Mouse (Mus musculus): ENCODE measurements around the gene Gm3618. TPM values are rescaled to one million over a fixed set of nuclear protein-coding genes. Genes with fewer than 3 reads are reported as not detected.
"Not testable (repeated sequence)": the region's sequence is repeated elsewhere in the genome, so short reads cannot be mapped to it uniquely, and the experiment has no call there.

Gm3618 gene
- polyA plus RNA-seq (2015; fragmentation: Nextera tagmentation; extraction: Ambion mirVana), result not detected in 2 replicates

GRCm38 (mm10) chr14:6343578-6343977 is at the start of gene Gm3618:
Gm3618 (minus strand) TSS chr14:6343678.
- not testable (repeated sequence) for H3K4me2 ChIP-seq (ENCODE audit: low read depth, low read length); H3K9ac ChIP-seq (ENCODE audit: low read length); H3K27ac ChIP-seq (ENCODE audit: low read length); H3K36me3 ChIP-seq (ENCODE audit: control insufficient read depth, insufficient read depth); H3K4me3 ChIP-seq (ENCODE audit: low read length); H3K9me3 ChIP-seq (replicated peaks; ENCODE audit: control insufficient read depth, low read length); H3K4me1 ChIP-seq (ENCODE audit: control insufficient read depth, insufficient read depth, low read length); ATAC-seq (replicated peaks; ENCODE audit: extremely low read depth, insufficient read depth, low FRiP score); H3K27me3 ChIP-seq (ENCODE audit: control insufficient read depth, insufficient read depth, low read length)
- WGBS, result no CpG with 5 or more reads among the region's 10 CpGs

- not testable (repeated sequence) for H3K4me2 ChIP-seq (ENCODE audit: low read depth, low read length); H3K36me3 ChIP-seq (ENCODE audit: control insufficient read depth, insufficient read depth); H3K27ac ChIP-seq (ENCODE audit: low read length); H3K4me1 ChIP-seq (ENCODE audit: control insufficient read depth, insufficient read depth, low read length); ATAC-seq (replicated peaks; ENCODE audit: extremely low read depth, insufficient read depth, low FRiP score); H3K9ac ChIP-seq (ENCODE audit: low read length); H3K27me3 ChIP-seq (ENCODE audit: control insufficient read depth, insufficient read depth, low read length); H3K4me3 ChIP-seq (ENCODE audit: low read length); H3K9me3 ChIP-seq (replicated peaks; ENCODE audit: control insufficient read depth, low read length)
- WGBS, result 69% methylated on average over 2 of the region's 4 CpGs
These were observed 46.7 kb upstream of the Gm3618 start, which contains the start of gene Gm16440 for GRCm38 (mm10) chr14:6390219-6390618. Gm16440 (minus strand) TSS chr14:6390319.

GRCm38 (mm10) chr14:6304743-6305142 is 38.7 kb downstream of the Gm3618 start, which contains the start of gene Gm21103:
Gm21103 (minus strand) TSS chr14:6304843.
- not testable (repeated sequence) for H3K36me3 ChIP-seq (ENCODE audit: control insufficient read depth, insufficient read depth); H3K27me3 ChIP-seq (ENCODE audit: control insufficient read depth, insufficient read depth, low read length); H3K9ac ChIP-seq (ENCODE audit: low read length); H3K4me3 ChIP-seq (ENCODE audit: low read length); H3K9me3 ChIP-seq (replicated peaks; ENCODE audit: control insufficient read depth, low read length); H3K4me1 ChIP-seq (ENCODE audit: control insufficient read depth, insufficient read depth, low read length); H3K4me2 ChIP-seq (ENCODE audit: low read depth, low read length); ATAC-seq (replicated peaks; ENCODE audit: extremely low read depth, insufficient read depth, low FRiP score); H3K27ac ChIP-seq (ENCODE audit: low read length)
- 79% methylated on average over 2 of the region's 2 CpGs for WGBS

GRCm38 (mm10) chr14:6286931-6287715 is 56.4 kb downstream of the Gm3618 start, which contains the start of gene Gm3411:
Gm3411 (minus strand) TSS chr14:6287250.
- not testable (repeated sequence) for H3K9me3 ChIP-seq (replicated peaks; ENCODE audit: control insufficient read depth, low read length); H3K27ac ChIP-seq (ENCODE audit: low read length); H3K4me1 ChIP-seq (ENCODE audit: control insufficient read depth, insufficient read depth, low read length); ATAC-seq (replicated peaks; ENCODE audit: extremely low read depth, insufficient read depth, low FRiP score); H3K27me3 ChIP-seq (ENCODE audit: control insufficient read depth, insufficient read depth, low read length); H3K36me3 ChIP-seq (ENCODE audit: control insufficient read depth, insufficient read depth)
- Histone ChIP-seq H3K4me2 (ENCODE audit: low read depth, low read length) (peak within 1 kb of the TSS; percentile 65), H3K9ac (ENCODE audit: low read length) (peak within 1 kb of the TSS; percentile 68), H3K4me3 (ENCODE audit: low read length) (peak within 1 kb of the TSS; percentile 52)
- WGBS, result 1% methylated on average over 38 of the region's 57 CpGs

Other genes with a start within 250 kb of the Gm3618 start
- gene Gm8206, start 249.7 kb downstream of the Gm3618 start, polyA plus RNA-seq (2015; fragmentation: Nextera tagmentation; extraction: Ambion mirVana), result 0.43 and 0.60 TPM in 2 replicates
- 2.0 and 2.7 TPM in 2 replicates for gene Gm3468, start 235.0 kb downstream of the Gm3618 start, polyA plus RNA-seq (2015; fragmentation: Nextera tagmentation; extraction: Ambion mirVana)
- gene Gm3476, start 217.9 kb downstream of the Gm3618 start, polyA plus RNA-seq (2015; fragmentation: Nextera tagmentation; extraction: Ambion mirVana), result not detected in 2 replicates
- not detected in 2 replicates for gene Gm21560, start 124.4 kb downstream of the Gm3618 start, polyA plus RNA-seq (2015; fragmentation: Nextera tagmentation; extraction: Ambion mirVana)
- gene Gm3411, start 56.4 kb downstream of the Gm3618 start, polyA plus RNA-seq (2015; fragmentation: Nextera tagmentation; extraction: Ambion mirVana), result 2.3 and 2.9 TPM in 2 replicates
- gene Gm21103, start 38.8 kb downstream of the Gm3618 start, polyA plus RNA-seq (2015; fragmentation: Nextera tagmentation; extraction: Ambion mirVana), result 0.14 TPM in 1 of 2 replicates, not detected in the other
- gene Gm16440, start 46.6 kb upstream of the Gm3618 start, polyA plus RNA-seq (2015; fragmentation: Nextera tagmentation; extraction: Ambion mirVana), result not detected in 2 replicates
- 1.9 and 3.7 TPM in 2 replicates for gene Gm3591, start 68.8 kb upstream of the Gm3618 start, polyA plus RNA-seq (2015; fragmentation: Nextera tagmentation; extraction: Ambion mirVana)
- not detected in 2 replicates for gene Gm3594, start 100.9 kb upstream of the Gm3618 start, polyA plus RNA-seq (2015; fragmentation: Nextera tagmentation; extraction: Ambion mirVana)
- gene Gm8356, start 193.6 kb upstream of the Gm3618 start, polyA plus RNA-seq (2015; fragmentation: Nextera tagmentation; extraction: Ambion mirVana), result not detected in 2 replicates
- gene Gm3629, start 246.9 kb upstream of the Gm3618 start, polyA plus RNA-seq (2015; fragmentation: Nextera tagmentation; extraction: Ambion mirVana), result 0.29 and 0.80 TPM in 2 replicates